Mouse (Mus musculus) intestine, embryonic 15.5 days (tissue): ENCODE results near the gene Btnl10. TPM values are rescaled to one million over a fixed set of nuclear protein-coding genes. Genes with fewer than 3 reads are reported as not detected.
A peak's percentile ranks its signal among the peaks of the same experiment; 100 is the strongest.

Experiments
- ATAC-seq: fragments of 200-750 bp; cut with Nextera tagmentation; 2 replicates; pipeline ENCODE4 v1.8.0; 2017; ENCODE audit warnings: moderate TSS enrichment, moderate library complexity
- H3K27ac ChIP-seq: fragments of 300-500 bp; sonication (generic); 2 replicates; pipeline ENCODE4 v1.5.1; 2015; ENCODE audit warnings: mild to moderate bottlenecking, inconsistent platforms
- H3K27me3 ChIP-seq: fragments of 300-500 bp; sonication (generic); replicated peaks from 2 replicates; pipeline ENCODE4 v1.6.1; 2015; ENCODE audit warnings: inconsistent platforms
- H3K36me3 ChIP-seq: fragments of 300-500 bp; sonication (generic); 2 replicates; pipeline ENCODE4 v1.6.1; 2015; ENCODE audit warnings: inconsistent platforms
- H3K4me1 ChIP-seq: fragments of 300-500 bp; sonication (generic); replicated peaks from 2 replicates; pipeline ENCODE4 v1.6.1; 2015; ENCODE audit warnings: inconsistent platforms
- H3K4me2 ChIP-seq: fragments of 300-500 bp; sonication (generic); replicated peaks from 2 replicates; pipeline ENCODE4 v1.6.1; 2015; ENCODE audit warnings: mild to moderate bottlenecking, inconsistent platforms
- H3K4me3 ChIP-seq: fragments of 300-500 bp; sonication (generic); replicated peaks from 2 replicates; pipeline ENCODE4 v1.5.1; 2015; ENCODE audit warnings: inconsistent platforms
- H3K9ac ChIP-seq: fragments of 300-500 bp; sonication (generic); 2 replicates; pipeline ENCODE4 v1.6.1; 2015; ENCODE audit warnings: inconsistent platforms
- H3K9me3 ChIP-seq: fragments of 300-500 bp; sonication (generic); 2 replicates; pipeline ENCODE4 v1.6.1; 2016; ENCODE audit warnings: inconsistent platforms
- WGBS: fragments of 180-500 bp; shearing (Covaris S2); methylation state at CpG from one replicate; pipeline ENCODE4 v1.1.7; 2015; 5-methylcytosine and 5-hydroxymethylcytosine counted together
- polyA plus RNA-seq: library from polyadenylated mRNA; unstranded; fragments of >200 nt; fragmentation: Nextera tagmentation; extraction: Ambion mirVana; gene quantifications from 2 replicates; pipeline ENCODE4 v1.2.1, GENCODE M21; 2015

The Btnl10 gene
- polyA plus RNA-seq = 0.27 and 0.34 TPM in 2 replicates

GRCm38 (mm10) chr11:58917745-58918366 is at the start of gene Btnl10:
Gene Btnl10 (plus strand): TSS chr11:58917908.
- H3K9ac ChIP-seq = no peak within 1 kb of the TSS
- no peak for ATAC-seq
- WGBS = 80% methylated on average over 12 of the region's 12 CpGs

GRCm38 (mm10) chr11:58867954-58868330 is 49.8 kb upstream of the Btnl10 start:
- WGBS = 75% methylated on average over 6 of the region's 6 CpGs
- ATAC-seq = 0 out of 2 replicates have a peak, but pooled peaks have one; percentile 11
- Histone ChIP-seq H3K4me2 (peak overlapping the region; percentile 74), H3K4me3 (peak overlapping the region; percentile 80), H3K4me1 (peaks cover 11% of the 10 kb centered on the region; the same call in 1 of the 2 replicates), H3K9me3 (no peaks in the 10 kb centered on the region), H3K27me3 (no peaks in the 10 kb centered on the region), H3K27ac (no peak overlapping the region), H3K9ac (peak overlapping the region; percentile 74), H3K36me3 (no peaks in the 10 kb centered on the region)

More at GRCm38 (mm10) chr11:58917745-58918366, at the start of gene Btnl10:
- H3K4me1 ChIP-seq = no peaks in the 10 kb centered on the region
- no peak within 1 kb of the TSS for H3K27ac ChIP-seq
- no peak within 1 kb of the TSS for H3K4me2 ChIP-seq
- H3K4me3 ChIP-seq = no peak within 1 kb of the TSS
- H3K27me3 ChIP-seq = no peaks in the 10 kb centered on the region
- H3K36me3 ChIP-seq = no peaks in the 10 kb centered on the region
- H3K9me3 ChIP-seq = no peaks in the 10 kb centered on the region

GRCm38 (mm10) chr11:58870961-58871360 is 46.7 kb upstream of the Btnl10 start:
- Histone ChIP-seq H3K4me3 (no peak overlapping the region), H3K27ac (no peak overlapping the region), H3K9ac (no peak overlapping the region), H3K4me2 (no peak overlapping the region), H3K4me1 (peaks cover 11% of the 10 kb centered on the region; the same call in 1 of the 2 replicates), H3K36me3 (no peaks in the 10 kb centered on the region), H3K27me3 (no peaks in the 10 kb centered on the region), H3K9me3 (no peaks in the 10 kb centered on the region)
- 82% methylated on average over 4 of the region's 4 CpGs for WGBS
- ATAC-seq = no peak

GRCm38 (mm10) chr11:58883756-58884155 is 34.0 kb upstream of the Btnl10 start:
- Histone ChIP-seq H3K36me3 (peaks cover 17% of the 10 kb centered on the region), H3K4me1 (no peaks in the 10 kb centered on the region), H3K4me2 (no peak overlapping the region), H3K27ac (no peak overlapping the region), H3K9me3 (no peaks in the 10 kb centered on the region), H3K27me3 (no peaks in the 10 kb centered on the region), H3K4me3 (no peak overlapping the region), H3K9ac (no peak overlapping the region)
- 87% methylated on average over 8 of the region's 8 CpGs for WGBS
- no peak for ATAC-seq

- Histone ChIP-seq H3K9ac (no peak overlapping the region), H3K27ac (no peak overlapping the region), H3K4me1 (no peaks in the 10 kb centered on the region), H3K9me3 (no peaks in the 10 kb centered on the region), H3K4me2 (no peak overlapping the region), H3K4me3 (no peak overlapping the region), H3K36me3 (peaks cover 22% of the 10 kb centered on the region), H3K27me3 (no peaks in the 10 kb centered on the region)
- WGBS = 85% methylated on average over 10 of the region's 10 CpGs
- no peak for ATAC-seq
Observed at GRCm38 (mm10) chr11:58890511-58890910, 27.2 kb upstream of the Btnl10 start.

GRCm38 (mm10) chr11:58894456-58894855 is 23.3 kb upstream of the Btnl10 start:
- ATAC-seq = no peak
- Histone ChIP-seq H3K27ac (no peak overlapping the region), H3K27me3 (no peaks in the 10 kb centered on the region), H3K36me3 (peaks cover 31% of the 10 kb centered on the region), H3K9ac (no peak overlapping the region), H3K4me3 (no peak overlapping the region), H3K9me3 (no peaks in the 10 kb centered on the region), H3K4me2 (no peak overlapping the region), H3K4me1 (no peaks in the 10 kb centered on the region)
- WGBS = 68% methylated on average over 6 of the region's 6 CpGs

GRCm38 (mm10) chr11:58897485-58897884 is 20.2 kb upstream of the Btnl10 start:
- no peak overlapping the region for H3K4me2 ChIP-seq
- no peak for ATAC-seq
- H3K27ac ChIP-seq = no peak overlapping the region
- H3K9me3 ChIP-seq = no peaks in the 10 kb centered on the region
- 86% methylated on average over 6 of the region's 6 CpGs for WGBS
- H3K4me1 ChIP-seq = 0 out of 2 replicates have a peak, but pooled peaks cover 2% of the 10 kb centered on the region
- H3K9ac ChIP-seq = no peak overlapping the region
- H3K4me3 ChIP-seq = no peak overlapping the region
- H3K36me3 ChIP-seq = peaks cover 26% of the 10 kb centered on the region
- H3K27me3 ChIP-seq = no peaks in the 10 kb centered on the region

GRCm38 (mm10) chr11:58901080-58901479 is 16.6 kb upstream of the Btnl10 start:
- Histone ChIP-seq H3K36me3 (peaks cover 14% of the 10 kb centered on the region), H3K4me1 (0 out of 2 replicates have a peak, but pooled peaks cover 6% of the 10 kb centered on the region), H3K4me2 (no peak overlapping the region), H3K4me3 (no peak overlapping the region), H3K9ac (no peak overlapping the region), H3K27me3 (no peaks in the 10 kb centered on the region), H3K9me3 (no peaks in the 10 kb centered on the region), H3K27ac (no peak overlapping the region)
- ATAC-seq = no peak

- peak; percentile 99 for ATAC-seq
- Histone ChIP-seq H3K4me3 (peak within 1 kb of the TSS; percentile 79), H3K4me2 (peak within 1 kb of the TSS; percentile 90), H3K9me3 (no peaks in the 10 kb centered on the region), H3K9ac (peak within 1 kb of the TSS; percentile 86), H3K27ac (peak within 1 kb of the TSS; percentile 90), H3K36me3 (peaks cover 9% of the 10 kb centered on the region; the same call in 1 of the 2 replicates), H3K4me1 (0 out of 2 replicates have a peak, but pooled peaks cover 6% of the 10 kb centered on the region), H3K27me3 (no peaks in the 10 kb centered on the region)
- WGBS = under 1% methylated on average over 40 of the region's 40 CpGs
Observed at GRCm38 (mm10) chr11:58903511-58904409, 13.9 kb upstream of the Btnl10 start, which contains the start of gene Zfp39. Gene Zfp39 (minus strand): TSS chr11:58904225.

- 0 out of 2 replicates have a peak overlapping the region, but pooled peaks have one; percentile 90 for H3K27ac ChIP-seq
- H3K9me3 ChIP-seq = no peaks in the 10 kb centered on the region
- peak overlapping the region; percentile 79 for H3K4me3 ChIP-seq
- H3K4me1 ChIP-seq = 0 out of 2 replicates have a peak, but pooled peaks cover 6% of the 10 kb centered on the region
- peak overlapping the region; percentile 15; the same call in 1 of the 2 replicates for H3K9ac ChIP-seq
- peak overlapping the region; percentile 90 for H3K4me2 ChIP-seq
- no peaks in the 10 kb centered on the region for H3K27me3 ChIP-seq
- peak; percentile 48 for ATAC-seq
- H3K36me3 ChIP-seq = 0 out of 2 replicates have a peak, but pooled peaks cover 6% of the 10 kb centered on the region
- 4% methylated on average over 8 of the region's 8 CpGs for WGBS
Observed at GRCm38 (mm10) chr11:58904410-58904718, 13.3 kb upstream of the Btnl10 start.

GRCm38 (mm10) chr11:58904838-58905237 is 12.9 kb upstream of the Btnl10 start:
- H3K4me1 ChIP-seq = 0 out of 2 replicates have a peak, but pooled peaks cover 6% of the 10 kb centered on the region
- H3K4me3 ChIP-seq = no peak overlapping the region
- no peak overlapping the region for H3K9ac ChIP-seq
- ATAC-seq = no peak
- no peaks in the 10 kb centered on the region for H3K27me3 ChIP-seq
- H3K4me2 ChIP-seq = no peak overlapping the region; the same call in 1 of the 2 replicates
- H3K36me3 ChIP-seq = 0 out of 2 replicates have a peak, but pooled peaks cover 6% of the 10 kb centered on the region
- WGBS = 57% methylated on average over 6 of the region's 6 CpGs
- no peaks in the 10 kb centered on the region for H3K9me3 ChIP-seq
- no peak overlapping the region for H3K27ac ChIP-seq

GRCm38 (mm10) chr11:58913776-58914175 is 3.9 kb upstream of the Btnl10 start:
- no peaks in the 10 kb centered on the region for H3K36me3 ChIP-seq
- no peaks in the 10 kb centered on the region for H3K4me1 ChIP-seq
- no peak for ATAC-seq
- H3K9me3 ChIP-seq = no peaks in the 10 kb centered on the region
- H3K4me2 ChIP-seq = no peak overlapping the region; the same call in 1 of the 2 replicates
- H3K9ac ChIP-seq = no peak overlapping the region
- H3K4me3 ChIP-seq = no peak overlapping the region
- H3K27ac ChIP-seq = no peak overlapping the region
- WGBS = 62% methylated on average over 1 of the region's 1 CpGs
- H3K27me3 ChIP-seq = no peaks in the 10 kb centered on the region
